Mouse (Mus musculus) gastrocnemius, postnatal 25 days (tissue): Measurements from ENCODE around the gene Homer2. TPM values are rescaled to one million over a fixed set of nuclear protein-coding genes. Genes with fewer than 3 reads are reported as not detected.
A peak's percentile ranks its signal among the peaks of the same experiment; 100 is the strongest.

Experiments used
- DNase-seq: peaks from one replicate; pipeline ENCODE4 v3.0.0; 2022
- total RNA-seq, 2 experiments: library from RNA; stranded (reverse); gene quantifications; 1 replicate in 1 of 2; 2 replicates in 1 of 2; pipeline ENCODE4 v1.2.3; 2021

The Homer2 gene
- total RNA-seq, 2 experiments from 2014 or later: 38.5 to 70.4 TPM

DNA sequence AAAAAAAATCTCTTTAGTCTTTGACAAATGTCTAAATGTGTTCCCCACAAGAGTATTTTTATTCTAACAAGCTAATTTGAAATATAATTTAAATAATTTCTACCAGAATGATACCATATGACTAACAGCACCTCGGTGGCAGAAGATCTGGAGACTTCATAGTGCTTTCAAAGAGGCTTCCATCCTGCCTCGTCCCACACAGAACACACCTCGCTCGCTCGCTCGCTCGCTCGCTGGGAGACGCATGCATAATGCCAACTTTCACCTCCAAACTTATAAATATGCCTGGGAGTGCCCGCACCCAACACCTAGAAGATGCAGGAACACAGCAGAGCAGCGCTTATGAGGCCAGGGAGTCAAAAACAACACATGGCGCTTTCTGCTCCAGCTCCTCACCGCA, 9.0 kb downstream of the Homer2 start:
- no peak for DNase-seq

- DNase-seq: no peak
These were observed 9.4 kb downstream of the Homer2 start for GRCm38 (mm10) chr7:81697954-81698353.

DNA sequence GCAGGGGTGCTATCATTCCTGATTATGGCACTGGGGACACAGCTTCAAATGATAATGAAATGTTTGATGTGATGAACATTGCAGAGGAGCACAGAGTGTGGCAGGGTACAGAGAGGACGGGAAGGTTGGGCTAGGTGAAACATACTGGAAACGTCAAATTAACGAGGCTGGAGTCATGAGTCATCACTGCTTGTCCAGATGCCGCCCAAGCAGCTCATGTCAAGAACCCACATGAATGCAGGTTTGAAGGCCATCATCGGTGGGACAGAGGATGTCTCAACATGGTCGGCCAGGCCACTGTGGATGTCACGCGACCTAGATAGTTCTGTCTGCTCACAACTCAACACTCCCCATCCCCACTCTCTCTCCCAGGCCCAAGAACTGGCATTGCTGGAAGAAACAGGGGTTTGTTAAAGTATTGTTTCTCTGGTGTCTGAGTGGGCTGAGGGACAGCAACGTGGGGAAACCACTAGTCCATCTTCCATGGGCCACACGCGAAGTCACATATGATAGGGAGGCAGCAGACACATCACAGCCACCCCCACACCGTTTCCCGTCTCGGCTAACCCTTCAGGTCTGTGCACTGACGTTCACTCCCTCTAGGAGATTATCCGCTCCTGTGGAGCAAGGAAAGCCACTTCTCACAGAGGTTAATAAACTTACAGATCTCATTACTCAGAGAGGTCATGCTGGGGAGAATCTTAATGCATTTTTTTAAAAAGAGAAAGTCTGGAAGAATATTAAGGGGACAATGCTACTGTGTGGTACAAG, 11.4 kb downstream of the Homer2 start:
- DNase-seq: no peak

DNA sequence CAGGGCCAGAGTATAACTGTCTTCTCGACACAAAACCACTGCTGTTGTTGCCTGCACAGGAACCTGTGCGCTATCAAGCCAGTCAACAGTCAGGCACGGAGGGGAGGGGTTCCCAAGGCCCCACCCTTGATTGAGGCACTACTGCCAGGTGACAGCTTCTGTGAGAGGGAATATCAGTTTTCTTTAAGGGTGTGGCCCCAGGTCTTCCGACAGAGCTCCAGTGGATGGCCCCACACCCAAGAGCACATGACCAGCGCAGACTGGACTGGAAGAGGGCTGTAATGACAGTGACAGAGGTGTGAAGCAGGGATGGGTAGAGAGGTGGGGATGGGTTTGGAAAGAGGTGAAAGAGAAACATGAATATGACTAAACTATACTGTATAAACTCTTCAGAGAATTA, 16.3 kb downstream of the Homer2 start:
- no peak for DNase-seq

DNA sequence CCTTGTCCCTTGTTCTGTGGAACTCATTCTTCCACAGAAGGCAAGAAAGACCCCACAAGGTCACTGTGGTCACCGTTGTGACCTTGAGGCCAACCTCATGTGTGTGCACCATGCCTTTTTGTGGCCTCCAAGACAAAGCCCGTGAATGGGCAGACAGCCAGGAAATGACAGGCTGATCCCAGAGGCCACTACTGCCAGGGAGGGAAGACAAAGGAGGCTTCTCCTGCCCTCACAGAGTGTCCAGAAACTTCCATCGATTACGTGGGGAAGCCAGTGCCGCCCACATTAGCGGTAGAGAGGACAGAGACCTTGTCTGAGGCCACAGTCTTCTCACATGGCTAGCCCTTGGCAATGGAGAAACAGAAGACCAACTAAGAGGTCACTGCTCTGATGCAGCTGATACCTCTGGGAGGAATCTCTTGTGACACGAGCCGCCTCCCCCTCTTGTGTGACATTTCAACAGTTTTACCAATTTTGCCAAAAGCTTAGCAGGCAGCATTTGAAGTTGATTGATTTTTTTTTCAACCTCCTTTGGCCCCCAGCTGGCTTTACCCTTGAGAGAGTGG, 18.1 kb downstream of the Homer2 start:
- DNase-seq: no peak

DNA sequence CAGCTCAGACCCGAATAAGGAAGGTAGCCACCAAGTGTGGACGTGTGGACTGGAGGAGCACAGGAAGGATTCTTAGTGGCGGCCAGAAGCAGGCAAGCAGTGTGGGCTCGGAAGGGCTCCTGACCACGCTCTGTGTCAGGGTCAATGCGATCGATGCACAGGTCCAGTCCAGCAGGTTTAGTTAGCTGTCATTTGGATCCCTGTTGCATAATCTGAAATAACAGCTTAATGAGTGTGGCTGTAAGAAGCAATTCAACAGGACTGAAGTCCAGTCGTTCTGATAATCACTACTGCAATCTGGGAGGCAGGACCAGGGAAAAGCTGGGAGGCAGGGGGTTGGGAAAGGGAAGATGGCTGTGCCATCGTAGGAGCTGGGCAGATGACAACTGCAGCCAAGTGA, 18.9 kb downstream of the Homer2 start:
- DNase-seq: no peak

- DNase-seq: no peak
These were observed 19.5 kb downstream of the Homer2 start for GRCm38 (mm10) chr7:81687684-81688316.

DNA sequence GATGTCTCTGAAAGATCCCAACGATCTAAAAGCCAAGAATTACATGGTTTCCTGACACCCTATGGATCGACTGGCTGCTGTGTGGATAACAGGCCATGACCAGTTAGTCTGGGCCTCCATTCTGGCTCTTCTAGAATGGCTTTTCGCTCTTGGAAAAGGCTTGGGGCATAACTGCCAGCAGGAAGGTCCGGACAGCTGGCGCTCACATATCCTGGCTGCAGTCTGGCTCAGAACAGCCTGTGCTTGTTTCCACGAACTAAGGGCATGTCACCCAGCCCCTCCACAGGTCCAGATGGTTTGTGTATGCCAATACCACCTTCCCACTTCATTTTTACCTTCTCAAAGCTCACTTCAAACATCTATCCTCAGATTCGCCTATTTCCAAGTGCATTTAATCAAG, 22.0 kb downstream of the Homer2 start:
- peak; percentile 61 for DNase-seq

- no peak for DNase-seq
These were observed 23.4 kb downstream of the Homer2 start for GRCm38 (mm10) chr7:81683779-81684422.

- DNase-seq: no peak
These were observed 25.9 kb downstream of the Homer2 start for GRCm38 (mm10) chr7:81681386-81681785.

- no peak for DNase-seq
These were observed 33.8 kb downstream of the Homer2 start for GRCm38 (mm10) chr7:81673359-81674013.

DNA sequence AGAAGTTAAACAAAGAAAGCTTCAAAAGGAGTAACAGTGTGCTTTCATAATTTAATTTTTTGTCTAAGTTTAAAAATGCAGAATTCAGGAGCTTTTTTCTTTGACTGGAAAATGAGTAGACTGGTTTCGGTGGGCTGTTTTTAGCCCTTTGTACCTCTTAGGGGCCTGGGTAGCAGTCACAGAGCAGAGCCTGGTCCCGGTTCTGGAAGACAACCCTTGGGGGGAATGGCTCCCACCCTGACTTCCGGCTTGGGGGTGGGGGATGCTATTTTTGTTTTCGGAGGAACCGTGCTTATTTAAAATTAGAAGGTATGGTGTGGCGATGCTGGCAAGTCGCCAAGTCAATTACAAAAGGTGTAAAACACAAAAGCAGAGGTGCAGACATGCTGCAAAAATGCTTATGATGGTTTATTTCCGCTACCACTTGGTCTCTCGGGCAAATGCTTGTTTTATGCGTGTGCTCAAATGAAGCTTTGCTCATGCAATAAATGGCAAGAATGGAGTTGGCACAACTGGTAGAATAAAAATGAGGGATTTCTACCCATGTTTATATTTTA, 34.5 kb downstream of the Homer2 start:
- DNase-seq: no peak

- no peak for DNase-seq
These were observed 40.2 kb downstream of the Homer2 start for GRCm38 (mm10) chr7:81667156-81667555.

DNA sequence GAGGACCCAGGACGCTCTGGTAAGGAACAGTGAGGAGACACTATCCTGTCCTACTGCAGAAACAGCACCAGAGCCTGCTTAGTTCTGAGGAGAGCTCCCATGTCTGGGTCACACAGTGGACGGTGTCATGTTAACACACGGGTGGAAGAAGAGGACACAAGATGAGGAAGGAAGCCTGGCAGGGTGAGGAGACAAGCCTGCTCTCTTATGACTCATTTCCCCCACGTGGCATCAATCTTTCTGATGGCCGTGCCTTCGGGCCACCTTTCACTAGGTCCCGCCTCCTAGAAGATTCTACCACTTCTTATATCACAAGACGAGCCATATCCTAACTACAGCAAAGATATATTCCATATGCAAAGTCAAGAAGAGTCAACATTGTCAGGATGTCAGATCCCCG, 40.7 kb downstream of the Homer2 start:
- DNase-seq: no peak

DNA sequence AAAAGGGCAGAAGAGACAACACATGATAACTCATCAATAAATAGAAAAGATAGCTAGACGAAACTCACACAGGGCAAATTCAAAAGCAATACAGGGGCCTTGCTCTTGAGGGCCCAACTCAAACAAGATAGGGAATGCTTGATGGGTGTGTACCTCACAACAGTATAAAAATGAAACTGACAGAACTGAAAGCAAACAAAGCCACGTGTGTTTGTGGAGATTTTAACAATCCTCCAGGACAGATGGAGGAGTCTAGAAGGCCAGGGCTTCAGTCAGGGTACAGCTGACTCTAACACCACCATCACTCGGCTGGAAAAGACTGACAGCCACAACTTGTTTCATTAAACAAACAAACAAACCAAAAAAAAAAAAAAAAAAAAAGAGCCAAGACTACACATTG, 44.3 kb downstream of the Homer2 start:
- DNase-seq: no peak

GRCm38 (mm10) chr7:81657631-81658347, 49.5 kb downstream of the Homer2 start:
- no peak for DNase-seq

DNA sequence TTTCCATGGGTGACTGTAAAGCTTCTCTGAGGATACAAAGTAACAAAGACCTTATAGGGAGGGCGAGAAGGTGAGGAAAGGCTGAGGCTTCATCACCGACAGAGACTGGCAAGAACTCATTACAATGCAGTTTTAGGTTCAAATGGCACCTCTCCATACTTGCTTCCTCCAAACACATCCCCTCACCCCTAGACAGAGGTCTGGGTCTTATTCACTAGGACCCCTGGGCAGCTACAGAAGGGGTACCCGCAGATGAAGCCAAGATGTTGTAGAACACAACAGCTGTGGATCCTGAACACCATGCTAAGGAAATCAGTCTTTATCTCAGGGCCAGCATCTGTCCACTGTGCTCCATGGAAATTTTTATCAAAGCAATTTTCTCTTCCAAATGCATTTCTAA, 50.3 kb downstream of the Homer2 start:
- no peak for DNase-seq

GRCm38 (mm10) chr7:81656635-81657034, 50.7 kb downstream of the Homer2 start:
- no peak for DNase-seq

DNA sequence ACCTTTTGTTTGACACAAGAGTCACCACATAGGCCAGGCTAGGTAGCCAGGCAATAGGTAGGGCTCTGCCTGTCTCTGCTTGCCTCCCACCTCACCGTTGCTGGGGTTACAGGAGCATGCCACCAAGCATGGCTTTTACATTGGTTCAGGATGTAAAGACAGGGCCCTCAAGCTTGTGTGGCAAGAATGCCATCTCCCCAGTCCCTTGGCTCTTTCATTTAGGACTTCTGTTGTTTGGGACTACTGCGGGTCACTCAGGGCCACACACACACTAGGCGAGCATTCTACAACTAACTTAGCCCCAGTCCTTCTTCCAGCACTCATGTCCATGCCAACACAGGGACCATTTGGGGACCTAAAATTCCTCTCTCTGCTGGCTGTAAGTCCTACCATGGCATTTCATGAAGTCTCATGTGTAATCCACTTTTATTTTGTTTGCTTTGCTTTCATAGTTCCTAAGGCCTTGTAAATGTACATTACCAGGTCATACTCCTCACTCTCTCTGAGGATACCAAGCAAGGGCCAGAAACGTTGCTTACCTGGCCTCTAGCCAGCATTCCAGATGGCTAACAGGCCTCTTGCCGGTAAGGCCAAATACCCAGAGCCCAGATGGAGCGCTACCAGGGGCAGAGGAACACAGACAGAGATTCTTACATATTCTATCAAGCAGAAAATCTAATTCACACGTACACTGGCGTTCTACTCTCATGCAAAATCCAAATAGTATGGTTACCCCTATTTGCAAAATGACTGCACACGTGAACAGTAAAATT, 52.2 kb downstream of the Homer2 start:
- DNase-seq: peak; percentile 23

- no peak for DNase-seq
These were observed 53.3 kb downstream of the Homer2 start for GRCm38 (mm10) chr7:81653988-81654387.

- DNase-seq: no peak
These were observed 55.0 kb downstream of the Homer2 start for GRCm38 (mm10) chr7:81652296-81652695.
